Mouse (Mus musculus): ENCODE results near the gene Sntb2.

The Sntb2 gene

DNA sequence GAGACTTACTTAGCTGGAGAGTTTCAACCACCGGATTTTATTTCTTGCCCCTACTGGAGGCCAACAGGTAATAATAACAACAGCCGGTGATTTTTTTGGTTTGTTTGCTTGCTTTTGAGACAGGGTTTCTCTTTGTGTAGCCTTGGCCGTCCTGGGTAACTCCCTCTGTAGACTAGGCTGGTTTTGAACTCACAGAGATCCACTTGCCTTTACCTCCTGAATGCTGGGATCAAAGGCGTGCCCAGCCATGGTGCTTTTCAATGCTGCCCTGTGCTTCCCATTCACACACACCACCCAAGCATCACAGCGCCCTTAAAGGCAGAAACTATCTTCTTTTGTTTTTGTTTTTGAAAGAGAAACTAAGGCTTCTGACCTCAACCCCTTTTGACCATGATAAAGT lies 5.6 kb upstream of the Sntb2 start:
- no peak for DNase-seq (ENCODE audit: low read depth, low spot score)

- no peak for DNase-seq (ENCODE audit: low read depth, low spot score)
Measured at GRCm38 (mm10) chr8:106932376-106933065, 3.0 kb upstream of the Sntb2 start.

DNA sequence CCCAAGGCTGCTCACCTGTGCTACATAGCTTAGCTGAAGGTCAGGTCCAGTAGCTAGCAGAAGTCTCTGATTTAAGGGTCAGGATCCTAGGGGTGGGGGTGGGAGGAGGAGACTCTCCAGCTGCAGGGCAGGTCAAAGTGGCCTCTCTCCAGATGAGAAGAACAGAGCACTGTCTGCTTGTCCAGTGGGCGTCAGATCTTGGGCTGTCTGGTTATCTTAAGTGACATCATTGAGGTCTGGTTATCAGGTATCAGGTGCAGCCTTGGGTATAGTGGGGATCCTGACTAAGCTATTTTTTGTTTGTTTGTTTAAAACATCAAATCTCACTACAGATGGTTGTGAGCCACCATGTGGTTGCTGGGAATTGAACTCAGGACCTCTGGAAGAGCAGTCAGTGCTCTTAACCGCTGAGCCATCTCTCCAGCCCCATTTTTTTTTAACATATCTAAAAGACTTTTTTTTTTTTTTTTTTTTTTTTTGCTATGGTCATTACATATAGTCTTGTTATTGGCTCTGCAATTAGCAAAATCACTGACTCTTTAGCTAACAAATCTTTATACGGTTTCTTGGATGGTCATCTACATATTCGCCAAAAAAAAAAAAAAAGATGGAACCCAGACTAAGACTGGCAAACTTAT lies 1.9 kb upstream of the Sntb2 start:
- no peak for DNase-seq (ENCODE audit: low read depth, low spot score)

DNA sequence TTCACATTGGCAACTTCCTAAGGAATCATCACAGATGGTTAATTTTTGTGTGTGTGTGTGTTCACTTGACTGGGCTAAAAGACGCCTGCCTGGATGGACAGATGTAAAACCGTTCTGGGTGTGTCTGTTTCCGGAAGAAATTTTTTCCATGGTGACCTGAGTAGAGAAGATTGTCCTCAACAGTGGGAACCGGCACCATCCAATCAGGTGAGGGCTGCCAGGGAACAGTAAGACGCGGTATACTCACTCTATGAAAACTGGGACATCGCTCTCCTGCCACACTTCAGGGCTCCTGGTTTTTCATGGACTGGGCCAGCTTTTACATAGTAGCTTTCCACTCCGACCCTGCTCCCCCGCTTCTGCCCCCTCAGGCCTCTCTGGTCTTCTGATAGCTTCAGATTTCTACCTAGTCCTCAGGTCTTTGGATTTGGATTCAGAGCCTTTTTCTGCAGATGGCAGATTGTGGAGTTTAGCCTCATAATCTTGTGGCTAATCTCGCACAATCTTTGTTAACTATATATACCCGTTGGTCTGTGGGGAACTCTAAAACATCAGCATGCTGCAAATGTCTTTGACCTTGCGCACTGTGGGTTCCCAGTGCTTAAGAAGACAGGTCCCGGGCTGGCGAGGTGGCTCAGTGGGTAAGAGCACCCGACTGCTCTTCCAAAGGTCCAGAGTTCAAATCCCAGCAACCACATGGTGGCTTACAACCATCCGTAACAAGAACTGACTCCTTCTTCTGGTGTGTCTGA lies 1.1 kb upstream of the Sntb2 start:
- DNase-seq (ENCODE audit: low read depth, low spot score): no peak

GRCm38 (mm10) chr8:106935899-106936477 lies 438 bp downstream of the Sntb2 start:
- no peak for DNase-seq (ENCODE audit: low read depth, low spot score)

GRCm38 (mm10) chr8:106936478-106937051 lies 1.0 kb downstream of the Sntb2 start:
- DNase-seq (ENCODE audit: low read depth, low spot score): no peak

DNA sequence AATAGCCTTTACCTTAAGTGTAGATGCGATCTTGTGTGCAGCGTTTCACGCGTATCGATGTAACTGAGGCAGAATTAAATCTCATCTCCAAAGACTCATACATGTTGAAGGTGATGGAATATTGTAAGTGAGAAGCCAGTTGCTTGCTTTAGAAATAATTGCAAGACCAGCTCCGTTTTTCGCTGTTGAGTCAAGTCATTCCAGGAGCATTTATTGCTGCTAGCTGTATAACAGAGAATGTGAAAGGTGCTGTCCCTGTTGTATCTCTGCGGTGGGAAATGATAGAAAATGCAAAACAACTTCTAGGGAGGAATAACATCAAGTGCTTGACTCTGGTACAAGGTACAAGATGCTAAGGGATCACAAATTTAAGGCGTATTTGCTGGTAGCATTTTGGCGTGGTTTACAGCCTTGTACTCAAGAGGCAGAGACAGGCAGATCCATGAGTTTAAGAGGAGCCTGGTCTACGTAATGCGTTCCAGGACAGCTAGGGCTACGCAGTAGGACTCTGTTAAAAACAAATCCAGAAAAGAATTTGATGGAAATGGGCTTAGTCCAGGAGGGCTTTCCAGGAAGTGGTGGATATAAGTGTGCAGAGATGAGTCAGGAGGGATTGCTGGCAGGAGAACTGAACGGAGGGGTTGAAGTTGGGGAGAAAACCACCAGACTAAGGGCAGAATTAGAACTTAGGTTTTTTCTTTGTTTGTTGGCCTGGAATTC lies 1.7 kb downstream of the Sntb2 start:
- no peak for DNase-seq (ENCODE audit: low read depth, low spot score)

GRCm38 (mm10) chr8:106941806-106942205 lies 6.3 kb downstream of the Sntb2 start:
- DNase-seq (ENCODE audit: low read depth, low spot score): no peak

GRCm38 (mm10) chr8:106943874-106944418 lies 8.4 kb downstream of the Sntb2 start:
- DNase-seq (ENCODE audit: low read depth, low spot score): no peak

- no peak for DNase-seq (ENCODE audit: low read depth, low spot score)
Measured at GRCm38 (mm10) chr8:106944756-106945155, 9.2 kb downstream of the Sntb2 start.

- no peak for DNase-seq (ENCODE audit: low read depth, low spot score)
Measured at GRCm38 (mm10) chr8:106948678-106949243, 13.2 kb downstream of the Sntb2 start.

DNA sequence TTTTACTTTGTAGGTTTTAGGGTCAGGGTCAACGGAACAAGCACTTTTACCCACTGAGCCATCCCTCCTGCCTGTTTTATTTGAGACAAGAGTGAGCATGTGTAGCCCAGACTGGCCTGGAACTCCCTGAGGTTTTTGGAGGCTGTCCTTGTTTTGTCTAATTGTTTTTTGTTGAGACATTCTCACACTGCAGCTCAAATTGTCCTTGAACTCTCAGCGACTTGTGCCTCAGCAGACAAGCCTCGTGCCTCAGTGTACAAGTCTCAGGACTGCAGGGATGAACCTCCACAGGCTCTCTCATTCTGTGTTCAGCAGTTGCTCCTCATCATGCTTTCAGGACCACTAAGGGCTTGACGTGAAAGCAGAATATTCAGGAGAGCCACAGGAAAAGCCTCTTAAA lies 16.2 kb downstream of the Sntb2 start:
- DNase-seq (ENCODE audit: low read depth, low spot score): no peak

GRCm38 (mm10) chr8:106953571-106953970 lies 18.0 kb downstream of the Sntb2 start:
- no peak for DNase-seq (ENCODE audit: low read depth, low spot score)

- DNase-seq (ENCODE audit: low read depth, low spot score): no peak
Measured at GRCm38 (mm10) chr8:106957086-106957485, 21.5 kb downstream of the Sntb2 start.

- no peak for DNase-seq (ENCODE audit: low read depth, low spot score)
Measured at GRCm38 (mm10) chr8:106958212-106958611, 22.7 kb downstream of the Sntb2 start.

DNA sequence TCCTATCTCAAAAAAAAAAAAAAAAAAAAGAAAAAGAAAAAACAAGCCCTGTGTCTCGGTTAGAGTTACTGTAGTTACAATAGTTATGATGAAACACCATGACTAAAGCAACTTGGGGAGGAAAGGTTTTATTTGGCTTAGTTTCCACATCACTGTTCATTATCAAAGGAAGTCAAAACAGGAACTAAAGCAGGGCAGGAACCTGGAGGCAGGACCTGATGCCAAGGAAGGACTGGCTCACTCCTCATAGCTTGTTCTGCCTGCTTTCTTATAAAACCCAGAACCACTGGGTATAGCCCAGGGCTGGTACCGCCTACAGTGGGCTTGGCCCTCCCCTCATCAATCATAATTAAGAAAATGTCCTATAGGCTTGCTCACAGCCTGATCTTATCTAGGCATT lies 24.1 kb downstream of the Sntb2 start:
- no peak for DNase-seq (ENCODE audit: low read depth, low spot score)

DNA sequence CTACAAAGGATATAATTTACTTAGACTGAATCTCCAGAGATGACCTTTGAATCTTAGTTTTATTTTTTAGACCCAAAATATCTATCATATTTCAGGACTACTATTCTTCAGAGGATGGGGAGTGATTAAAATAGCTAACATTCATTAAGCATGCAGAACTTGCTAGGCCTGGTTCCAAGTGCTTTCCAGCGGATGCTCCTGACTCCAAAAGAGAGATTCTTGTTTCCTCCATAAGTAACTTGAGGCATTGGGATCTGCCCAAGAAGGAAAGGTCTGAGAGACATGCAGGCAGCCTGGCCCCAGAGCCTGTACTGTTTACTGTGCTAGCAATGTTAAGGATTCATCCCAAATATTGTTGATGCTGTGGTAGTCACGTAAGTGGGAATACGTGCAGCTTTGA lies 26.8 kb downstream of the Sntb2 start:
- no peak for DNase-seq (ENCODE audit: low read depth, low spot score)

- no peak for DNase-seq (ENCODE audit: low read depth, low spot score)
Measured at GRCm38 (mm10) chr8:106963365-106963764, 27.8 kb downstream of the Sntb2 start.

DNA sequence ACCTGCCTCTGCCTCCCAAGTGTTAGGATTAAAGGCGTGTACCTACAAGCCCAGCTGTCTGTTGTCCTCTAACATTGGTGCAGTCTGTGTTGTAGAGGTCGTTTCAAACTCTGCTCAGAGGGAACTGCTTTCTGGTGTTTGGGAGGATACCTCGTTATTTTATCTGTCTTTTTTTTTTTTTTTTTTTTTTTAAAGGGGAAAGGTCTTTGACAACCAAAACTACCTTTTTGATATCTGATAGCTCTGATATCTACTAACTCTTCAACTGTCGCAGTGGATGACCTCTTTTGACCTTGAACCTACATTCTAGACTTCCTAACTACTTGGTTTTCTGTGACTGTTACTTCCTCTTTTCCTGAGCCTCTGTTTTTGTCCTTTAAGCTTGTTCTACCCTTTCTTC lies 29.0 kb downstream of the Sntb2 start:
- DNase-seq (ENCODE audit: low read depth, low spot score): no peak

- no peak for DNase-seq (ENCODE audit: low read depth, low spot score)
Measured at GRCm38 (mm10) chr8:106969964-106970363, 34.4 kb downstream of the Sntb2 start.

DNA sequence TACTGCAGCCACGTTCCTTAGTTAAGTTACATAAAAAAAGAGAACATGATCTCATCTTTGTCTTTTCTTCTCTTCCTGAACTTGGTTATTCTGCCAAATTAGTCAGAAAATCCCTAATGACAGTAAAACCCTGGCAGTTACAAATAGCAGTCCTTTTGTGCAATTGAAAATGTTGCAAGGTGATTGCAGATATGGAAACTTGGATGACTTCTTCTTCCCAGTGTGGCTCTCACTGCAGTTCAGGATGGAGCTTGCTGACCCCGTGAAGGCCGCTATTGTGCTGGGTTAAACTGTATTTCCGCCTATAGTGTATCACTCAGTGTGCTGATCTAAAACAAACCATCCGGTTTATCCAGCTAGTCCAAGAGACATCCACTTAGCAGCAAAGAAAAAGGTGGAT lies 36.4 kb downstream of the Sntb2 start:
- no peak for DNase-seq (ENCODE audit: low read depth, low spot score)

All from c-Kit-negative CD71-positive TER-119-positive erythroid progenitor cells, embryonic 14.5 days (primary cell).